Mouse (Mus musculus) testis, postnatal 14 days (tissue): ENCODE measurements around the gene Sumo3.

Source experiments
- DNase-seq: peaks from one replicate; pipeline ENCODE4 v3.0.0; 2021; ENCODE audit warnings: low spot score

The Sumo3 gene

GRCm38 (mm10) chr10:77626036-77626435 lies 20.1 kb downstream of the Sumo3 start:
- no peak for DNase-seq

DNA sequence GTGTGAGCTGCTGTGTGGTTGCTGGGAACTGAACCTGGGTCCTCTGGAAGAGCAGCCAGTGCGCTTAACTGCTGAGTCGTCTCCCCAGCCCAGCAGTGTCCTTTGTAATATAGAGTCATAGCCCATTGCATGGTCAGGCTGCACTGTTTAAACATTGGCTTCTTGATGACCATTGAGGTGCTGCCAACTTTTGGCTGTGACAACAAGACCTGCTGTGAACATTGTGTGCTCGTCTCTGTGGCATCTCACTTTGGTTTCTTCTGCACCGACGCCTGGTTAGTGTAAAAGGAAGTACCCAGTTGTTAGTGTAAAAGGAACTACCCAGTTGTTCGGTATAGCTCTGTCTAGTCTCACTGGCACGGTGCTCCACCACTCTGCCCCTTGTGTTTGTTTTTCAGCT lies 20.7 kb downstream of the Sumo3 start:
- DNase-seq = no peak

- no peak for DNase-seq
Measured at GRCm38 (mm10) chr10:77627497-77627896, 21.6 kb downstream of the Sumo3 start.

- no peak for DNase-seq
Measured at GRCm38 (mm10) chr10:77629163-77629562, 23.3 kb downstream of the Sumo3 start.

GRCm38 (mm10) chr10:77629970-77630369 lies 24.1 kb downstream of the Sumo3 start:
- no peak for DNase-seq

- DNase-seq = no peak
Measured at GRCm38 (mm10) chr10:77634016-77634415, 28.1 kb downstream of the Sumo3 start.

GRCm38 (mm10) chr10:77634452-77635231 lies 28.7 kb downstream of the Sumo3 start:
- DNase-seq = no peak

- no peak for DNase-seq
Measured at GRCm38 (mm10) chr10:77636234-77636922, 30.5 kb downstream of the Sumo3 start.

DNA sequence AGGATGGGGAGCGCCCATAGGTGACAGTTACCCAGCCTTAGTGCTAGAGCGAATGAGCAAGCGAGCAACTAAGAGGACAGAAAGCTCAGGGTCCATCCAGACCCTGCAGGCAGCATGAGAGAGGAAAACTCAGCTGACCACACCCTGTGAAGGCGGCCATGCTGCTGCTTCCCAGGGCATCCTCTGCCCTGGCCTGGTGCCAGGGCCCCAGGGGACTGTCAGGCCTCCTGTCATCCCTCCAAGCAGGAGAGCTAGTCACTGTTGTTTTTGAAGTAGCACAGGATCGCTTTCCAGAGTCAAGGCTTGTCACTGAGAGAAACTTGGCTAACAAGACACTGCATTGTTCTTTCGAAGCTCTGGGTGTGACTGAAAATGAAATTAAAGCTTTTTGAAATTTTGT lies 33.1 kb downstream of the Sumo3 start:
- DNase-seq = no peak

GRCm38 (mm10) chr10:77643160-77643559 lies 37.3 kb downstream of the Sumo3 start:
- DNase-seq = no peak

DNA sequence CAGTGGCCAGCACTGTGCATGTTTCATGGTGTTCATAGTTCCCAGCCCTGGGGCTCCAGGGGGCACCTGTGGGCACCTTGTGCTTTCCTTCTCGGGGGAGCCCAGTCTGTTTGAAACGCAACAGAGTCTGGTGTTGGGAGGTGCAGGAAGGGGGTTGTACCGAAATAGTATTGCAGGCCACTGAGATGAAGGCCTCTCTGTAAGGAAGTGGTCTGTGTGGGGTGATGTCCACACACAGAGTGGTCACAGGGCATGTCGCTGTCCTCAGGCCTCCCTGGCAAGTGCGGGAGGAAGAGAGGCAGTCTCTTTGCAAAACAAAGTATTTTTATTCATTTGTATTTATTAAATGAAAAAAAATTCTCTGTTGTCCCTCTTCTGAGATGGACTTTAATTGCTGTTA lies 39.7 kb downstream of the Sumo3 start:
- DNase-seq = no peak

- no peak for DNase-seq
Measured at GRCm38 (mm10) chr10:77647461-77647860, 41.6 kb downstream of the Sumo3 start.

- no peak for DNase-seq
Measured at GRCm38 (mm10) chr10:77647901-77648300, 42.0 kb downstream of the Sumo3 start.

DNA sequence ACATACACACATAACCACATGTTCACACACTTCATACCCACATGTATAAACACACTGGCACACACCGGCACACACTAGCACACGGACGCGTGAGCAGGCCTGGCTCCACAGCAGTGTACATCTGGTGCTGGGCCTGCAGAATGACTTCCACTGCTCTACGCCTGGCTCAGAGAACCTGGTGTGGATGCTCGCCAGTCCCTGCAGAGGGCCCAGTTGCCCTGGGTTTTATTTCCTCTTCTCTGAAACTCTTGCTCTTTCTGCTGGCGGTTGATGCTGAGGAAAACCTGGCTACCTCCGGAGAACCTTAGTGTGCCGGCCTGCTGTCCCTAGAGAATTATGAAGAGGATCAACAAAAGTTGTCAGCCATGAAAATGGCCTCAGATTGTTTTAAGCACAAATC lies 46.1 kb downstream of the Sumo3 start:
- no peak for DNase-seq

DNA sequence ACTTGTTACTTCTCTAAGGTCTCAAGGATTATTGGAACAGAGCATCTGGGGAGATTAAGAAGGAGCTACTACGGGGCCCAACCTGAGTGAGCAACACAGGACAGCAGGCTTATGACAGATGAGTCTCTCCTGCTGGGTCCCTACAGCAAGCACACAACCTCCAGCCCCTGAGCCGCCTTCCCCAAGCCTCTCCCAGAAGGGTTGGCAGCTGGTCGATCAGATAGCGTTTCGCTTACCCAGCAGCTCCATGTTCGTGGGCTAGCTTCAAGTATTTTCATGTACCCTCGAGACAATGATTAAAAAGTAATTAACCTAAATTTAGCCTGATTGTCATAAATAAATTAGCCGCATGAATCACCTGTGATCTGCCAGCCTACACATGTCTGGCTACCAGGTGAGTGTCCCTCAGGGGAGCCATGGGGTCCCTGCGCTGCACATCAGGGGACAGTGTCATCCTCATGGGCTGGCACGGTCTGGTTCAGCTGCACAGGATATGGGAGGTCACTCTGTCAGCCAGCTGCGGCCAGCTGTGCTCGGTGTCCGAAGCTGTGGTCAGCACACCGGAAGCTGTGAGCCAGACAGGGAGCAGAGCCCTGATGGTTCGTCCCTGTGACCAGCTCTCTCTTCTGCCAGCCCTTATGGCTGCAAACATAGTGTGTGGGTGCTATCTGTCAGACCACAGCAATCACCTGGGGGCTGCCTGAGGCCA lies 52.5 kb downstream of the Sumo3 start:
- DNase-seq = no peak

DNA sequence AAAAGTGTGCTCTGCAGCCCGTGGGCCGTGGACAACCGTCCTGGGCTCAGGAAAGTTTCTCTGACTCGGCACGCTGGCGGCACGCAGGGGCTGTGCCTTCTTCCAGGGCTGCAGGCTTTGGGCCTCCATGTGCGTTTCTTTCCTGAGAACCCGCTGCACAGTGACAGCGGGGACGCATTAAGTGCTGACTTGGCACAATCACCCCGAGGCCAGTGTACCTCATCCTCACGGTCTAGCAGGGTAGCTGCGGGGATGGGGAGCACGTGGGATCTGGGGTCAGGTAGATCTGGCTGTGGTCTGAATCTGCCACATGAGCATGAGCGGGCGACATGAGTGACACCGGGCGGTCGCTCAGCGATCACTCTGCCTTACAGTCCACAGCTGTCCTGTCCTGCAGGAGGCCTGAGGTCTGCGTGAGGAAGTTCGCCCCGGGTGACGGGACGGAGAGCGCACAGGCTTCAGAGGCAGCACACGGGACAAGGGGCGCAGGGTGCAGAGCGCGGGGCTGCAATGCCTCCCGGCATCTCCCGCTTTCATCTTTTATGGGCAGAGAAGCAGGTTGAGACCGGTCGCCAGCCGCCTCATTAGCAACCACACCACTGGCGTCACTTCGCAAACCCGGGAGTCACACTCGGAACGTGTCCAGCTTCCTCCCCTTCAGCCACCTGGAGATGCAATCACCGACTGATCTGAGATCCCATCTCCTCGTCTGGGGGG lies 58.2 kb downstream of the Sumo3 start:
- no peak for DNase-seq

DNA sequence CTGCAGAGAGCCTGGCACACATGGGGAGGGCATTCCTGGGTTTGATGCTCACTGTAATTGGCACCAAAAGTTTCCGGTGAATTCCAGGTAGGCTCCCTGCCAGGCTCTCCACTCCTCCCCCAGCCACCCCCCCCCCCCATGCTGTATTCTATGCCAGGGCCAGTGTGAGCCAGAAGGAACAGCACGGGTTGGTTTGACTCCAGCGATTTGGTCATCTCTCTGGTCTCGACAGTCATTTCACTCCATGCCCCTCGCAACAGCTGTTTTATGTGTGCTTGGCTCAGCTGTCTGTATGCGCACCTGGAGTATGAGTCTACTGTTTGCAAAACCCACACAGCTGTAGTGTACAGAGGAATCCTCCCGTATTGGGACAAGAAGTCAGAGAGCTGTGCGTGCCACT lies 60.4 kb downstream of the Sumo3 start:
- DNase-seq = no peak

GRCm38 (mm10) chr10:77667402-77667801 lies 61.5 kb downstream of the Sumo3 start:
- DNase-seq = no peak
